Mouse (Mus musculus) c-Kit-positive CD71-positive TER-119-negative erythroid progenitor cells, embryonic 14.5 days (primary cell): ENCODE measurements around the gene Rnf144a.

Experiments
- DNase-seq: peaks from one replicate; pipeline ENCODE4 v3.0.0-alpha.2; 2013; ENCODE audit warnings: low read depth

Rnf144a gene

GRCm38 (mm10) chr12:26370004-26370403 is 45.0 kb downstream of the Rnf144a start:
- DNase-seq, result no peak

- DNase-seq, result no peak
These were observed 47.7 kb downstream of the Rnf144a start for GRCm38 (mm10) chr12:26367361-26367760.

GRCm38 (mm10) chr12:26366372-26366771 is 48.7 kb downstream of the Rnf144a start:
- no peak for DNase-seq

- no peak for DNase-seq
These were observed 49.3 kb downstream of the Rnf144a start for GRCm38 (mm10) chr12:26365531-26366315.

- no peak for DNase-seq
These were observed 50.2 kb downstream of the Rnf144a start for GRCm38 (mm10) chr12:26364822-26365221.

- DNase-seq, result no peak
These were observed 54.0 kb downstream of the Rnf144a start for GRCm38 (mm10) chr12:26360946-26361523.

- DNase-seq, result no peak
These were observed 55.2 kb downstream of the Rnf144a start for GRCm38 (mm10) chr12:26359817-26360216.

GRCm38 (mm10) chr12:26359241-26359640 is 55.8 kb downstream of the Rnf144a start:
- DNase-seq, result no peak

GRCm38 (mm10) chr12:26357246-26357645 is 57.8 kb downstream of the Rnf144a start:
- no peak for DNase-seq

GRCm38 (mm10) chr12:26356191-26356590 is 58.9 kb downstream of the Rnf144a start:
- no peak for DNase-seq

GRCm38 (mm10) chr12:26351321-26351720 is 63.7 kb downstream of the Rnf144a start:
- no peak for DNase-seq

GRCm38 (mm10) chr12:26344408-26344807 is 70.6 kb downstream of the Rnf144a start:
- DNase-seq, result no peak

GRCm38 (mm10) chr12:26343131-26343530 is 71.9 kb downstream of the Rnf144a start:
- no peak for DNase-seq

GRCm38 (mm10) chr12:26342663-26343062 is 72.4 kb downstream of the Rnf144a start:
- DNase-seq, result no peak

GRCm38 (mm10) chr12:26342086-26342485 is 73.0 kb downstream of the Rnf144a start:
- no peak for DNase-seq

- DNase-seq, result no peak
These were observed 74.4 kb downstream of the Rnf144a start for GRCm38 (mm10) chr12:26340621-26341020.

GRCm38 (mm10) chr12:26339886-26340285 is 75.2 kb downstream of the Rnf144a start:
- DNase-seq, result no peak

- DNase-seq, result no peak
These were observed 75.9 kb downstream of the Rnf144a start for GRCm38 (mm10) chr12:26339181-26339580.

GRCm38 (mm10) chr12:26333678-26334077 is 81.4 kb downstream of the Rnf144a start:
- no peak for DNase-seq

- no peak for DNase-seq
These were observed 84.0 kb downstream of the Rnf144a start for GRCm38 (mm10) chr12:26331048-26331447.

GRCm38 (mm10) chr12:26329756-26330155 is 85.3 kb downstream of the Rnf144a start:
- DNase-seq, result no peak

GRCm38 (mm10) chr12:26329031-26329675 is 85.9 kb downstream of the Rnf144a start:
- no peak for DNase-seq

- DNase-seq, result no peak
These were observed 91.2 kb downstream of the Rnf144a start for GRCm38 (mm10) chr12:26323783-26324364.
